ENCODE assay signal across 23 mouse cellular contexts in the genomic region with DNA sequence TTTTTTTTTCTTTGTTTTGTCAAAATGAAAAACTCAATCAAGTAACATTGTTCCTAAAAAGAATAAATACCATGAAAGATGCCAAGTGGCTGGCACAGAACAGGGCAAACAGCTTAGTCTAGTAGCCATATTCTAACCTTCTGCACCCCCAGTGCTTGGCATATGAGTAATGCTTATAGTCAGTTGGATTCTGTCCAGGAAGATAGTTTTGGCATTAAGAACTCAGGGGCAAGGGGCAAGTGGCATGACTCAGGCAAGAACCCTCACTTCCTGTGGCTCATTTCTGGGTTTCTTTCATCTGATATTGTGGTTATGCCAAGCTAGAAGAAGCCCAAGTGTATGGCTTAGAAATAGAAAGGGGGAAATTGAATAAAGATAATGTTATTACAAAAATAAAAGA.
DNase-seq lines count a peak whose midpoint lies in the region.
"Had no signal": no experiment of that assay in that cellular context is flagged by ENCODE, and none has a peak within 500 bp of the region (broad histone marks: within the 10 kb centered on the region; RNA-seq: fewer than 3 reads in every experiment).

No protein-coding gene starts in this region.

- DNase-seq in adrenal gland, postnatal 10 days = peak; percentile 31
- DNase-seq in adrenal gland, adult 8-10 months = no peak
- DNase-seq in 3T3-L1 (ENCODE audit: low read depth, low spot score) (peak; percentile 86), NIH3T3 (ENCODE audit: low read depth) (peak; percentile 15)
- peak; percentile 9 for DNase-seq in fibroblast of lung, adult 2 months (ENCODE audit: low read depth)
- DNase-seq in thymus, postnatal 10 days (ENCODE audit: low spot score in 2 of 2) = no peak
- no peak for DNase-seq in layer of hippocampus, adult 8-10 months (ENCODE audit: low spot score in 2 of 2)
- DNase-seq in spleen, postnatal 4 days (ENCODE audit: low spot score in 2 of 2) = no peak
- DNase-seq: cerebellum, adult 11-12 months; cerebellum, adult 9-11 months; gastrocnemius, adult 2 months; gastrocnemius, postnatal 36 days; heart, adult 2 months; kidney, adult 2 months; kidney, postnatal 36 days; layer of hippocampus, postnatal 36 days; liver, embryonic 13.5 days; lung, adult 2 months; lung, postnatal 10 days; midbrain, embryonic 14.5 days; retina, postnatal 1 day; right cerebral cortex, postnatal 14 days; thymus, postnatal 25 days had no signal

Comparison
In these comparisons a context has a peak if more than half of its experiments do, and no peak if none do; other contexts are left out.
1. DNase-seq: peak in adrenal gland, postnatal 10 days (single experiment), 3T3-L1 (single experiment), NIH3T3 (single experiment) and fibroblast of lung, adult 2 months (single experiment); none in adrenal gland, adult 8-10 months (single experiment), thymus, postnatal 10 days (0 of 2), layer of hippocampus, adult 8-10 months (0 of 2) and spleen, postnatal 4 days (0 of 2).